Mouse (Mus musculus): Measurements from ENCODE around the gene Nav1.

DNA sequence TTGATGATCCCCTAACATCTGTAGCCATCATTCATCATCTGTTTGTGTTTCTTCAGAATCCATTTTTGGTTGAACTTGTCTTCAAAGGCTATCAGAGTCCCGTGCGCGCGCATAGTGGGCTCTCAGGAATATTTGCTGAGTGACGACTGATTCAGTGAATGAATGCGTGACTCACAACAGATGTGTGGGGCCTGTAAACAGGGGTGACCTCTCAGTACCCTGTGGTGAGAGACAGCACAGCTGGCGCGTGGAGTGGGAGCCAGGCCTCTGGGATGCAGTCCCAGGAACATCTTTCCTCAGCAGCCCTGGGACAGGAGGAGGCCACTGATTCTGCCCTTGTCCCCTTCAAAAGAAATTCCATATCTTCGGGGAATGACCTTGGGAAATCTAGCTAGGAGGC, 16.3 kb downstream of the Nav1 start:
- TF ChIP-seq EP300 (IDR thresholded peaks at IDR 0.05; ENCODE audit: insufficient read depth, low read depth, low read length) (no peak), CTCF (IDR thresholded peaks at IDR 0.05; ENCODE audit: low read depth, low read length) (no peak)
